Mouse (Mus musculus) erythroblast, adult 5-6 weeks (primary cell): Measurements from ENCODE around the gene Daam1. TPM values are rescaled to one million over a fixed set of nuclear protein-coding genes. Genes with fewer than 3 reads are reported as not detected.
A peak's percentile ranks its signal among the peaks of the same experiment; 100 is the strongest.

Experiments
- ATAC-seq: replicated peaks from 2 replicates; pipeline ENCODE4 v1.8.0; 2016; ENCODE audit warnings: moderate number of reproducible peaks, mild to moderate bottlenecking, moderate TSS enrichment, inconsistent platforms; ENCODE audit not compliant: poor library complexity, low FRiP score, severe bottlenecking
- total RNA-seq, 2 experiments: library from RNA; stranded (forward) in 1 of 2; stranded (reverse) in 1 of 2; fragments of 150-400 nt in 1 of 2; fragments of 200-764, 138-1000 nt in 1 of 2; gene quantifications; 2 replicates each; pipeline versions ENCODE4 v1.2.3 to v1.2.4; 2015 to 2017; ENCODE audit warnings: low replicate concordance in 2 of 2

Daam1 gene
- total RNA-seq, 2 experiments from 2014 or later, result 39.4 to 59.4 TPM

DNA sequence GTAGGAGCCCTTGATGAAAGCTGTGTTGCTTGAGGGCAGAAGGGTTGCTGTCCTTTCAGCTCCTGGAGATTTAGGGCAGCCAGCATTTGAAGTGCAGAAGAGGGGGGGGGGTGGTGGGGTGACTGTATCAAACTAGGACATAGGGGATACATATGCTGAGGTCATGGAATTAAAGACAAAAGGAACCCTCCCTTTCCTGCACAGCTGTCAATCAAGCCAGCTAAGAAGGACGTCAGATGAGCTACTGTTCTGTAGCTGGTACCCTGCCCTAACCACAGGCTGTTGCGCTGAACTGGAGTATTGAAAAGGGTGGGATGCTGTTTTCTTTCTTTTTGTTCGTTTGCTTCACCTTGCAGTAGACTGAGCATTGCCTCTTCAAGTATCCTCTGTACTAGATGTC lies 89.1 kb downstream of the Daam1 start:
- ATAC-seq, result no peak

DNA sequence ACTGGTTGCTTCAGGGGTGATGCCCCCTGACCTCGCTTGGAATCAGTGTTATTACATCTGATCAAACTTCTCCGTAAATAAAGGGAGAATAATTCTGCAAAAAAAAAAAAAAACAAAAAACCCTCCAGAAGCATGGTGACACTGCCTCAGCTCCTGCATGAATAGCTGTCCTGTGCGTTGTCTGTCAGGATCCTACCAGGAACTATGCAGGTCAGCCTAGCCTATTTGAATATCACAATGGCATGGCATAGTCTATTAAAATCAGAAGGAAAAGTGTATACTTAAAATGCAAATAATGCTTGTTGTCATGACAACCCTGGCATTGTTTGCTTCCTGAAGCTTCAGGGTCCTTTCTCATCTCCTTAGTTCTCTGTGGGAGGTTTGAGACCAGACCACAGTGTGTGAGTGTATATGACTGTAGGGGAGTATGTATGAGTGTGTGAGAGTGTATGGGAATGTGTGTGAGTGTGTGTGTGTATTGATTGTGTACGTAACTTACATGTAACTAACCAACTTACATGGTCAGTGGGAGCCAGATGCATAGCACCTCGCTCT lies 92.0 kb downstream of the Daam1 start:
- no peak for ATAC-seq

DNA sequence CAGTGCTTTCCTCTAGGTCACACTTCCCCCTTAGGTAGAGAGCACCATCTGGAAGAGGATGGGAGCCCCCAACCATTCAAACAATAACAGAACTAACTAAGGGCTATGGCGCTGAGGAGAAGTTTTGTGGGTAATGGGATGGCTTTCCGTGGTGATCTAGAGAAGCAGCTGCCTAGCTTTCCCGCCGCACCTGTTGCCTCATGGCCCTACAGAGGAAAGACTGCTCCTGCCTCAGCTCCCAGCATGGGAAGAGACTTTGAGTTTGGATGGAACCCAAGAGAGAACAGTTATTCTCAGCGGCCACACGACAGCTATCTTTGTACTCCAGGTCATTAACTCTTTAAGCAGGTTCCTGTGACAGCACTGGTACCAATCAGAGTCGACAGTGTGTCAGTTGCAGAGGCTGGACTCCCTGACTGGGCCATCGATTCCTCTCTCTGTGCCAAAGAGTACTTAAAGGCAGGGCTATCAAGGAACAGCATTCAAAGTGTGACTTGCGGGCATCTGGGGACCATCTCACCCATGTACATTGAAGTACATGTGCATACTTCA lies 94.2 kb downstream of the Daam1 start:
- ATAC-seq, result no peak

DNA sequence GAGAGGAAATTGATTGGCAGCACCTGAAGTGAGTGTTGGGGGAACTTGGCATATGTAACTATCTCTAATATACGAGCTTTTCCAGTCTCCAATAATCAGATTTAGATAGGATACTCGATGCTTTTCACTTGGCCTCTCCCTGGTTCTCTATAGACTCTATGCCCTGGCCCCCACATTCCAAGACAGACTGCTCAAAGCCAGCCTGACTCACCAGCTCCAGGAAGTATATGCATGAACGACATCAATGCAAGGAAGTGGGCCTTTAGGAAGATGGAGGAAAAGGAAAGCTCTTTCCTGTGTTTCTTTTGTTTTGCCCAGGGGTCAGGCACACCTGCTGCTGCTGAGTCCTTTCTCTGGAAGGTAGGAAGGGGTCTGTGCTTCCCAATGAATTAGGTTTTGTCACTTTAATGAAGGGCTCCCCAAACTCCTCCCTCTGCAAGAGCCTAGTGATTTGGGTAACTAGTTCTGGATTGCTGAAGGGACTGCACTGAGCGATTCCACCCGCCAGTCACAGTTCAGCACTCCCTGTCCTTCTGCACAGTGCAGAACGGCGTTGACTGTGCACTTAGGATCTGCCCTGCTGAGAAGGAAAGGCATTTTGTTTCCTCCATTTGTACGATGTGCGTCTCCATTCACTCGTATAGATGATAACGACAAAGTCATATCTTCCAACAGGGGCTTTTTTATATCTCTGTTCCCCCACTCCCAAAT lies 95.3 kb downstream of the Daam1 start:
- ATAC-seq, result no peak

GRCm38 (mm10) chr12:71928092-71928491 lies 97.2 kb downstream of the Daam1 start:
- ATAC-seq, result no peak

DNA sequence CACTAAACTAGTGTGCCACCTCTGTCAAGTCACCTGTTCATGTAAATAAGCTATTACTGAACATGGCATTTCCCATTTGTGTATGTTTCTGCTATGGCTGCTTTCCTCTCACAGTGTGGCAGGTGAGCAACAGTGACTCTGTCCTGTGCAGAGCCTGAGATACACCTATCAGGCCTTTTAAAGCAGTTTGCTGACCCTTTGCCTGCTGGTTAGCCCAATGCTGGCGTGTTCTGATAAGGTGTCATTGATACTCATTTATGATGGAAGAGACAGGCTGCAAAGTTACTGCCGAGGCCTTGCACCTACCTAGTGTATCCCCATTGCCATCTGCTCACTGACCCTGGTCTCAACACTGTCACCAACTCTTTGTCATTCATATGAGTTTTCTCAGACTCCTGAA lies 99.0 kb downstream of the Daam1 start:
- ATAC-seq, result peak; percentile 45

GRCm38 (mm10) chr12:71932433-71933386 lies 101.8 kb downstream of the Daam1 start:
- peak; percentile 94 for ATAC-seq

DNA sequence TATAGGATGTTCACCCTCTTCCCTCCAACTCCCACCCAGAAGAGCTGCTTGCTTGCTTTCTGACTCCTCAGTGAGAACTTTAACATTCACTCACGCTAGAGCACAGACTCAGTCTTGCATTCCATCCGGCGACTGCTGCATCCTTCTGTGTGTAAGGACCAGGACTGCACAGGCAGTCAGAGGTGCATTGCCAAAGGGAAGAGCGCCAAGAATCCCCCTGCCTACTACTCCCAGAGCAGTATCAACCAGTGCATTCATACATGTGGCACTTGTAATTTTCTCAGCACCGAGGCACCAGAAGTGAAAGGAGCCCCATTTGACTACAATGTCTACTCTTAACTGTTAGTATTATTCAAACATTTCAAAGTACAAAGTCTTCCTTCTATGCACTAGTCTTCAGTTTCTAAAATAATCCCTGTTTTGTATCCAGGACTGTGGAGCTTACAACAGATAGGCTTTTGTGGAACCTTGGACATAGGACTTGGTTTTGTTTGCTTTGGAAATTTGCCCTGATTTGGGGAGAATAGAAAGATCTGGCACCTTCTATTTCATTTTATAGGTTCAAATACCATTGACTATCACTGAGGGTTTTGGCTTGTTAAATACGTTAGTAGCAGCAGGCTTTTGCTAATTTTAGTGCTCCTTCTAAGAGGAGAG lies 103.2 kb downstream of the Daam1 start:
- no peak for ATAC-seq

DNA sequence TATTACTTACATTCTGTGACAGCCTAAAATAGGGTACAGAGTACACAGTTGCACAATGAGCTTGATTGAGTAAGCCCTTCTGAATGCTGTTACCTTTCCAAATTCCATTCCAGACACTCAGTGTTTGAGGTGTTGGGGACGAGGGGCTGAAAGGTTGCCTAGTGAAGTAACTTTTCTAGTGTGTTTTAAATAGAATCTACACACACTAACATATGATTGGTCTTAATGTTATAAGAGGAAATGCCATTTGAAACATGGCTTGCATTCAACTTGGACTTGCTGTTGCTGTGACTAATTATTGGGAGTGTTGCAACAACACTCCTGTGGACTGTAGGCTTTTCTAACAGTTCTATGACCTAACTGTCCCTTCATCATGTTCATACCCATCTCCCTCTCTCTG lies 105.8 kb downstream of the Daam1 start:
- ATAC-seq, result no peak

DNA sequence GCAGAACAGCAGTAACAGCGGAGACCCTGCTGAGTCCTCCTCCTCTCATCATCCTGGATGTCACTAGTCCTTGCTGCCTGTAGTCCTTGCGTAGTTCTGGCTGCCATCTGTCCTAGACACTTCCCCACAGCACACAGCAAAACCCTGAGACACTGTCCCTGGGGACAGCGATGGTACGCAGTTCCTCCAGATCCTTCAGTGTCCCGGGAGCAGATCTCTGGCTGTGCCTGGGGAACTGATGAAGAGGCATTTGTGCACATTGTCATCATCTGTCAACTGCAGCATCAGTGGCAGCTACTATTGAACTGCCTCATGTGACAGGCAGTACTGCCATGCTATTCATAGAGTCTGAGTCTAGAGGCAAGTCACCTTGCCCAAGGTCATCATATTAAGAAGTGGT lies 107.6 kb downstream of the Daam1 start:
- no peak for ATAC-seq

DNA sequence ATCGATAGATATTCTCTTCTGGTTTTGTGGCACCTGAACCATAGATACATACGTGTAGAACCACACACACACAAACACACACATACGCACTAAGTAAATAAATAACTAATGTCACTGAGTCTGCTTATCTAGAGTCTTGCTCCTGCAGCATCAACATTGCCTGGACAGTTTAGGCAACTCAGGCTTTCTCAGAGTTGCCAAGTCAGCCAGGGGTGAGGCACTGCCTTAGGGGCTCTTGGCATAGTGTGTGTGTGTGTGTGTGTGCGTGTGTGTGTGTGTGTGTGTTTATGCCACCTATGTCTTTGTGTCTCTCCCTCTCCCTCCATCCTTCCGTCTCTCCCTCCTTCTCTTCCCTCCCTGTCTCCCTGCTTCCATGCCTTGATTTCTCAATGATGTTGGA lies 110.4 kb downstream of the Daam1 start:
- ATAC-seq, result peak; percentile 57

GRCm38 (mm10) chr12:71943112-71943511 lies 112.2 kb downstream of the Daam1 start:
- no peak for ATAC-seq

DNA sequence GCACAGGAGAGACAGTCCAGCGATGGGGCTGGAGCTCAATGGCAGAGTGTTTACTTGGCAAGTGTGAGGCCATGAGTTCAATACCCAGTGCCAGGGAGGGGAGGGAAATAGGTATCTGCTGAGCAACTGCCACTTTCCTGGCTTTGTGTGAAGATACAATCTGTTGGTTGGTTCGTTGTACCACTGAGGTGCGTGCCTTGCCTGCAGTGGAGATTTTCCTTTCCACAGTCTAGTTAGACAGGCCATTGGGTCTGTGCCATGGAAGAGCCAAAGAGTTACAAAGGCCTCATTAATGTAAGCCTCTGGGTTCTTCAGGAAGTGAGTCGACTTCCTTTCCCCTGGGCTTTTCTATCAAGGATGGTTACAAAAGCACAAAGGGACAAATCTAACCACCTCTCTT lies 112.8 kb downstream of the Daam1 start:
- no peak for ATAC-seq

GRCm38 (mm10) chr12:71945844-71946243 lies 115.0 kb downstream of the Daam1 start:
- no peak for ATAC-seq

- ATAC-seq, result no peak
Observed at GRCm38 (mm10) chr12:71946448-71946847, 115.6 kb downstream of the Daam1 start.

GRCm38 (mm10) chr12:71948972-71949371 lies 118.1 kb downstream of the Daam1 start:
- ATAC-seq, result no peak

DNA sequence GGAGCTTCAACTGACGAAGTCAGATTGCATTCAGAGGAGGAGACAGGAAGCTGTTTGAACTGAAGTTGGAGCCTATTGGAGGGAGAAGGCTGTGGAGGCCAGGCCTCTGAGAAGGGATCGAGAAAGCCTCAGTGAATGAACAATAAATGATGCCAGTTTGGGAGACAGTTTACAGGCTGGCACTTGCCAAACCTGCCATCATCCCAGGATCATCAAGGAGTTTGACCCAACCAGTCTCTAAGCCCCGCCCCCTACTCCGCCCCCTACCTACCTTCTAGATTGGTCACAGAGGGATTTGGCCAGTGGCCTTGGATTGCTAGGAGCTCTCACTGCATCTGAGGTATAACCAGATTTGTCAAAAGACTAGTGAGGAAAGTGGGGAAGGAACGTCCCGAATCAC lies 118.7 kb downstream of the Daam1 start:
- ATAC-seq, result no peak

DNA sequence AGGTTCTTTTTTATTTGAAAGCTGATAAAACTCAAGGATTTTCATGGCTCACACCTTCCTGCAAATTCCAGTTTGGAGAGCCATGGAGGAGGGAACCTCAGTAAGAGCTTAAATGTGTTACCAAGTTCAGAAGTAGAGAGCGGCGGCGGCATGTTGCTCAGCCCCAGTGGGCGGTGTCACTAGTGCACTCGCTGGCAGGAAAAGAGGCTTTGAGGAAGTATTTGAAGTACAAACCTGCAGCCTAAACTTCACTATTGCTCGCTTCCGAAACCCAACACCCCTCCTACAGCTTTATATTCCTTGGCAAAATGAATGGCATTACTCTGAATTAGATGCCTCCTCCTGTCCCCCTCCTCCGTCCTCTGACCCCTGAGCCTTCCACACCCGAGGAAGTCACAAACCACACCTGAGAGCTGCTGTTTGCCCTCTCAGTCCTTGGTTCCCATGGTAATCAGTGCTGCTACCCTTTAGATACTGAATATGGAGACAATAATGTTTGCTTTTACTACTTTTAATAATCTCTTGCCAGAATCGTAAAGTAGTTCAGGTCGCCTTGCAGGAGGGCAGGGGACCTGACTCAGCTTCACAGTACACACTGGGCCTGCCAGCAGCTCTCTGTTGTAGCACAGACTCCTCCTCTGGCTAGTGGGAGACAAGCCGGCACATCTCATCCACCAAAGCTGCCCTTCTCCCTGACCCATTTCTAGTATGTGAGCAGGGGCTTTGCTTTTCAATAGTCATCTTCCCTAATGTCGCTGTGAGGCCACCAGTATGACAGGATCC lies 119.4 kb downstream of the Daam1 start:
- ATAC-seq, result no peak
